Comparison of ENCODE assay signal across 8 mouse cellular contexts in the genomic region with DNA sequence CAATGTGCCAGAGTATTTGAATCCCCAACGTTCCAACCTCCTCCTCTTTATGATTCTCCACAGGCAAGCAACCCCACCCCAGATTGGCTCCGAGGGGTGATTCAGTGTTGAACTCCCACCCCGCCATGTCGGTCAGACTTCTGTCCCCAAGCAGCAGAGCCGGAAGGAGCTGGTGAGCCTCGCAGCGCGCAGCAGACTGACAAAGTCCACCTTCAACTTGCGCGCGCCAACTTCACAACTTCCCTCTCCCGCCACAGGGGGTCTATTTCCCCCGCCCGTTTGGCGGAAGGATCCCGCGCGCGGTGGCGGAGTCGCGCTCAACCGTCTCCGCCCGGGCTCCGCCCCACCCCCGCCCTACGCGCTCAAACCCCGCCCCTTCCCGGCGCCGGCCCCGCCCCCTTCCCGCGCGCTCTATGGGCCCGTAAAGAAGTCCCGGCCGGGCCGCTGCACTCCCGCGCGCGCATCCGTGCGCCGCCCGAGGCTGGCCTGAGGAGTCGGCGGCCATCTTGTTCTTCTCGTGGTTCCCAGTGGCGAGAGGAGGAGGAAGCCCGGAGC. TPM values are rescaled to one million over a fixed set of nuclear protein-coding genes. Genes with fewer than 3 reads are reported as not detected.
A peak's percentile ranks its signal among the peaks of the same experiment; 100 is the strongest.
DNase-seq lines count a peak whose midpoint lies in the region; ATAC-seq and TF ChIP-seq lines count a peak whose summit lies in the region.

A gene (plus strand): TSS at position 452 of the 555 bp plus-strand sequence.

- peak within 1 kb of the TSS; percentile 94 for H3K9ac ChIP-seq in hindbrain, embryonic 14.5 days

- in situ Hi-C loops in Patski (cut with MboI; ENCODE audit: low pct_unique_long_range_greater_than_20kb) = loop anchor here (25.0 kb wide), 1 partner anchor 979 kb away; a partner anchor contains a TSS

- H3K9me3 ChIP-seq in hindbrain, embryonic 14.5 days (ENCODE audit: control insufficient read depth, low read length) = no peaks in the 10 kb centered on the region

- peak within 1 kb of the TSS; percentile 69 for H3K4me2 ChIP-seq in hindbrain, embryonic 14.5 days (replicated peaks)

- H3K27ac ChIP-seq in hindbrain, embryonic 14.5 days = peak within 1 kb of the TSS; percentile 88
- peak within 1 kb of the TSS; percentile 79 for H3K27ac ChIP-seq in macrophage

- H3K27me3 ChIP-seq in Patski = no peaks in the 10 kb centered on the region
- H3K27me3 ChIP-seq in hindbrain, embryonic 14.5 days (ENCODE audit: control insufficient read depth, insufficient read depth, low read length) = no peaks in the 10 kb centered on the region

- DNase-seq in Patski (ENCODE audit: low read depth, low spot score) = peak; percentile 46
- peak; percentile 98 to 99 for DNase-seq in cerebellum, postnatal 10 days
- DNase-seq in frontal cortex, postnatal 25 days (ENCODE audit: low spot score in 2 of 2) = peak; percentile 73 to 76
- peak; percentile 94 for DNase-seq in hindbrain, embryonic 14.5 days (ENCODE audit: low spot score)
- DNase-seq in left cerebral cortex, adult 18-20 months (ENCODE audit: low spot score in 2 of 2) = peak; percentile 83 to 89
- DNase-seq in right cerebral cortex, adult 18-20 months = peak; percentile 93
- DNase-seq in urinary bladder, postnatal 10 days (ENCODE audit: low spot score) = peak; percentile 66

- ATAC-seq in Patski = peak; percentile 68
- peak; percentile 92 for ATAC-seq in hindbrain, embryonic 14.5 days (ENCODE audit: low FRiP score)

- H3K4me1 ChIP-seq in hindbrain, embryonic 14.5 days (replicated peaks; ENCODE audit: control insufficient read depth, insufficient read depth, low read length) = peaks cover 37% of the 10 kb centered on the region

- H3K4me3 ChIP-seq in hindbrain, embryonic 14.5 days (replicated peaks; ENCODE audit: low read length) = peak within 1 kb of the TSS; percentile 76
- peak within 1 kb of the TSS; percentile 96 for H3K4me3 ChIP-seq in macrophage (ENCODE audit: inconsistent target)

- TF ChIP-seq CTCF in Patski (IDR thresholded peaks at IDR 0.05) = no peak

- 0 out of 2 replicates have a peak, but pooled peaks cover 9% of the 10 kb centered on the region for H3K36me3 ChIP-seq in hindbrain, embryonic 14.5 days (replicated peaks; ENCODE audit: control insufficient read depth, insufficient read depth)
- no peaks in the 10 kb centered on the region for H3K36me3 ChIP-seq in macrophage (ENCODE audit: inconsistent target)

- POLR2A ChIA-PET in Patski (lab: Charles Lee) = interaction anchor here (0.9 to 1.4 kb wide), 2 partner anchors 11 to 17 kb away, joined by 3 read pairs; no protein-coding TSS in a partner anchor

- CTCF ChIA-PET in Patski (lab: Charles Lee) = no interaction called here

- H3K79me2 ChIP-seq in macrophage (ENCODE audit: inconsistent target) = peaks cover 45% of the 10 kb centered on the region

- under 1% methylated on average over 54 of the region's 54 CpGs for WGBS in hindbrain, embryonic 14.5 days
- WGBS in macrophage (ENCODE audit: missing documents) = under 1% methylated on average over 27 of the region's 54 CpGs

RNA-seq across cellular contexts. Expression of the gene that starts here (rescaled TPM):
- polyA plus RNA-seq in Patski (2021) = 195 TPM
- polyA plus RNA-seq in hindbrain, embryonic 14.5 days (2014; fragmentation: Nextera tagmentation; extraction: Ambion mirVana) = 200 and 229 TPM in 2 replicates
- total RNA-seq in left cerebral cortex, adult 18-20 months (2021) = 100 to 1,000 TPM; 190 to 202 TPM
- total RNA-seq in macrophage (2018; cell fraction: chromatin; rRNA removed) = 100 to 1,000 TPM in 18 of 26 experiments, 10 to 100 TPM in 8; 71.5 to 258 (median 130) TPM
- 100 to 1,000 TPM; 137 to 308 (median 183) TPM for total RNA-seq in macrophage (2018; cell fraction: cytosol; rRNA removed)
- 100 to 1,000 TPM in 21 of 26 experiments, 10 to 100 TPM in 5; 68.9 to 254 (median 125) TPM for total RNA-seq in macrophage (2018; cell fraction: nucleus; rRNA removed)
- 236 to 261 TPM (median 239 TPM) in 3 replicates for polyA plus RNA-seq in macrophage (2018)

Comparison
In these comparisons a context has a peak if more than half of its experiments do, and no peak if none do; other contexts are left out.
1. Peak in every context shown above with its lines: DNase-seq, ATAC-seq, H3K4me3 ChIP-seq and H3K27ac ChIP-seq.
2. DNase-seq: peak in every context shown above with its lines; median percentile 98 in cerebellum, postnatal 10 days; 94 in hindbrain, embryonic 14.5 days; 93 in right cerebral cortex, adult 18-20 months; 86 in left cerebral cortex, adult 18-20 months; 74 in frontal cortex, postnatal 25 days; 66 in urinary bladder, postnatal 10 days; 46 in Patski.